Mouse (Mus musculus) cerebellum, postnatal 36 days (tissue): ENCODE data around the gene Ppp1r21.

Experiments
- DNase-seq, 2 experiments: peaks; one replicate each; pipeline ENCODE4 v3.0.0; 2021 to 2022; ENCODE audit warnings: mixed read lengths in 2 of 2

The Ppp1r21 gene

GRCm38 (mm10) chr17:88614733-88615132 is 84.8 kb downstream of the Ppp1r21 start:
- DNase-seq, result no peak

- DNase-seq, result no peak
These were observed 85.7 kb downstream of the Ppp1r21 start for GRCm38 (mm10) chr17:88615492-88616155.

- no peak for DNase-seq
These were observed 91.0 kb downstream of the Ppp1r21 start for GRCm38 (mm10) chr17:88620935-88621334.

GRCm38 (mm10) chr17:88621374-88621773 is 91.5 kb downstream of the Ppp1r21 start:
- DNase-seq, result no peak

- no peak for DNase-seq
These were observed 92.8 kb downstream of the Ppp1r21 start for GRCm38 (mm10) chr17:88622711-88623110.

- DNase-seq, result no peak
These were observed 94.5 kb downstream of the Ppp1r21 start for GRCm38 (mm10) chr17:88624386-88624785.

GRCm38 (mm10) chr17:88625350-88625749 is 95.4 kb downstream of the Ppp1r21 start:
- no peak for DNase-seq

- DNase-seq, result no peak
These were observed 96.0 kb downstream of the Ppp1r21 start for GRCm38 (mm10) chr17:88625931-88626330.

GRCm38 (mm10) chr17:88626347-88626811 is 96.5 kb downstream of the Ppp1r21 start:
- DNase-seq, result no peak

GRCm38 (mm10) chr17:88627150-88627549 is 97.2 kb downstream of the Ppp1r21 start:
- no peak for DNase-seq

- DNase-seq, result no peak
These were observed 98.9 kb downstream of the Ppp1r21 start for GRCm38 (mm10) chr17:88628676-88629380.

GRCm38 (mm10) chr17:88629381-88629759 is 99.5 kb downstream of the Ppp1r21 start:
- DNase-seq, result no peak

- no peak for DNase-seq
These were observed 100.1 kb downstream of the Ppp1r21 start for GRCm38 (mm10) chr17:88629931-88630553.

GRCm38 (mm10) chr17:88630554-88630948 is 100.6 kb downstream of the Ppp1r21 start:
- DNase-seq, result no peak

GRCm38 (mm10) chr17:88632631-88633030 is 102.7 kb downstream of the Ppp1r21 start:
- DNase-seq, result no peak

GRCm38 (mm10) chr17:88636076-88636475 is 106.2 kb downstream of the Ppp1r21 start:
- no peak for DNase-seq

- no peak for DNase-seq
These were observed 106.7 kb downstream of the Ppp1r21 start for GRCm38 (mm10) chr17:88636587-88636986.
